Mouse (Mus musculus) limb, embryonic 12.5 days (tissue): ENCODE data around the gene Cntd1. TPM values are rescaled to one million over a fixed set of nuclear protein-coding genes. Genes with fewer than 3 reads are reported as not detected.
A peak's percentile ranks its signal among the peaks of the same experiment; 100 is the strongest.

Experiments used
- ATAC-seq: fragments of 200-750 bp; cut with Nextera tagmentation; 2 replicates; pipeline ENCODE4 v1.8.0; 2017; ENCODE audit warnings: low read depth, moderate TSS enrichment; ENCODE audit not compliant: insufficient number of reproducible peaks, insufficient read depth, low FRiP score, low TSS enrichment
- H3K27ac ChIP-seq: fragments of 300-500 bp; sonication (generic); 2 replicates; pipeline ENCODE4 v1.5.1; 2016; ENCODE audit warnings: mild to moderate bottlenecking, moderate library complexity
- H3K27me3 ChIP-seq: fragments of 300-500 bp; sonication (generic); 2 replicates; pipeline ENCODE4 v1.6.1; 2016; ENCODE audit warnings: mild to moderate bottlenecking, moderate library complexity
- H3K36me3 ChIP-seq: fragments of 300-500 bp; sonication (generic); 2 replicates; pipeline ENCODE4 v1.6.1; 2016; ENCODE audit warnings: mild to moderate bottlenecking, moderate library complexity
- H3K4me1 ChIP-seq: fragments of 300-500 bp; sonication (generic); replicated peaks from 2 replicates; pipeline ENCODE4 v1.6.1; 2016
- H3K4me2 ChIP-seq: fragments of 300-500 bp; sonication (generic); 2 replicates; pipeline ENCODE4 v1.6.1; 2016; ENCODE audit warnings: mild to moderate bottlenecking, moderate library complexity
- H3K4me3 ChIP-seq: fragments of 300-500 bp; sonication (generic); replicated peaks from 2 replicates; pipeline ENCODE4 v1.5.1; 2016; ENCODE audit warnings: mild to moderate bottlenecking
- H3K9ac ChIP-seq: fragments of 300-500 bp; sonication (generic); replicated peaks from 2 replicates; pipeline ENCODE4 v1.6.1; 2016; ENCODE audit warnings: mild to moderate bottlenecking, moderate library complexity
- H3K9me3 ChIP-seq: fragments of 300-500 bp; sonication (generic); 2 replicates; pipeline ENCODE4 v1.6.1; 2016; ENCODE audit warnings: mild to moderate bottlenecking, moderate library complexity
- WGBS: fragments of 180-500 bp; shearing (Covaris S2); methylation state at CpG from one replicate; pipeline ENCODE4 v1.1.7; 2016; 5-methylcytosine and 5-hydroxymethylcytosine counted together
- polyA plus RNA-seq: library from polyadenylated mRNA; unstranded; fragments of >200 nt; fragmentation: Nextera tagmentation; extraction: Ambion mirVana; gene quantifications from 2 replicates; pipeline ENCODE4 v1.2.1, GENCODE M21; 2016

Cntd1 gene
- polyA plus RNA-seq, 1 experiment from 2014 or later, result 1.0 TPM

DNA sequence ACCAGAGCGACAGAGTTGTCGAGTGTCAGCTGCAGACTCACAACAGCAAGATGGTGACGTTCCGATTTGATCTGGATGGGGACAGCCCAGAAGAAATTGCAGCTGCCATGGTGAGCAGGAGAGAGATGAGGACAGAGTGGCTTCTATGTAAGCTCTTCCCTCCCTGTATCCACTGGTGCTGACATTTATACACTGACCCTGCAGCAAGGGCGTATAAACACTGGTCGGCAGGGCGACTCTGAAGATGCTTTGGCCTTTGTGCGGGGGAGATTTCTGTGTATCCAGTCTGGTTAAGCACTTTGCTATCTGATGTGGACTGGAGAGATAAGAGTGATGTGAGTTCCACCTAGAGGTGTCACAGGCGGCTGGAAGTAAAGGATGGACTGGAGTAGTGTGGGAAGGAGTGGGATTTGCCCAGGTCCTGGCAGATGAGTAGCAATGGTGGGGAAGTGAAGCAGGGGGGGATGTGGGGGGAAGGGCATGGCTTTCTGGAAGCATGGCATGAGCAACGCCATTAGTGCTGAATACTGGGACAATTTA is 9.2 kb upstream of the Cntd1 start:
- H3K4me3 ChIP-seq, result no peak overlapping the region
- ATAC-seq, result no peak
- H3K27me3 ChIP-seq, result peaks cover 49% of the 10 kb centered on the region
- no peak overlapping the region for H3K27ac ChIP-seq
- no peaks in the 10 kb centered on the region for H3K36me3 ChIP-seq
- H3K4me1 ChIP-seq, result peaks cover 8% of the 10 kb centered on the region
- H3K9me3 ChIP-seq, result no peaks in the 10 kb centered on the region
- 15% methylated on average over 10 of the region's 10 CpGs for WGBS
- no peak overlapping the region for H3K4me2 ChIP-seq
- H3K9ac ChIP-seq, result no peak overlapping the region

DNA sequence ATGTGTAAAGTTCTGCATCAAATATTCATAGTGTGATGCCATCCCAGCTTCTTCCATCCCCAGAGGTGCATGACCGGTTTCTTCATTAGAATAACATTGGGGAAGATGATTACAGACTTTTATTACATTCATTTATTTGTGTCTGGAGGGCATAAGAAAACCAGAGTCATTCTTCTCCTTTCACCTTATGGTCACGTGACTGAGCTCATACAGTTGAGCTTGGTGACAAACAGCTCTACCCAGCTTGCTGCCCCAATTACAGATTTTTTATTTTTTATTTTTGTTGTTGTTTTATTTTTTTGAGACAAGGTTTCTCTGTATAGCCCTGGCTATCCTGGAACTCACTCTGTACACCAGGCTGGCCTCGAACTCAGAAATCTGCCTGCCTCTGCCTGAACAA is 6.4 kb upstream of the Cntd1 start:
- Histone ChIP-seq H3K9me3 (no peaks in the 10 kb centered on the region), H3K9ac (no peak overlapping the region), H3K36me3 (peaks cover 16% of the 10 kb centered on the region; the same call in 1 of the 2 replicates), H3K4me2 (no peak overlapping the region), H3K4me3 (no peak overlapping the region), H3K4me1 (peaks cover 10% of the 10 kb centered on the region), H3K27ac (no peak overlapping the region), H3K27me3 (peaks cover 38% of the 10 kb centered on the region)
- WGBS, result 85% methylated on average over 3 of the region's 3 CpGs
- no peak for ATAC-seq

DNA sequence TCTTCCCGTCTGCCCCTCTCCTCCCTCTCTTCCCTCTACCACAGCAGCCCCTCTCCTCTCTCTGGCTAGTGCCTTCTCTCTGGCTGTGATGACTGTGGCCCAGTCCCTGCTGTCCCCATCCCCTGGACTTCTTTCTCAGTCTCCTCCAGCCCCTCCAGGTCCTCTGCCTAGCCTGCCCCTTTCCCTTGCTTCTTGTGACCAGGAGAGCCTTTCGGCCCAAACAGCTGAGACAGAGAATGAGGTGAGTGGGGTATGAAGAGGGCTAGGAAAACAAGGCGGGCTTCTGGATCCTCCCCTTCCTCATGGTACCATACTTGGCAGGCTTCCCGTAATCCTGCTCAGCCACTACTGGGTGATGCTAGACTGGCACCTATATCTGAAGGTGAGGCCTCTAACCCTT is 3.5 kb upstream of the Cntd1 start:
- no peaks in the 10 kb centered on the region for H3K9me3 ChIP-seq
- H3K4me3 ChIP-seq, result no peak overlapping the region
- peaks cover 23% of the 10 kb centered on the region for H3K4me1 ChIP-seq
- no peak overlapping the region for H3K4me2 ChIP-seq
- peaks cover 18% of the 10 kb centered on the region for H3K27me3 ChIP-seq
- H3K9ac ChIP-seq, result no peak overlapping the region
- H3K27ac ChIP-seq, result no peak overlapping the region
- H3K36me3 ChIP-seq, result peaks cover 16% of the 10 kb centered on the region; the same call in 1 of the 2 replicates
- ATAC-seq, result no peak
- 78% methylated on average over 4 of the region's 4 CpGs for WGBS

DNA sequence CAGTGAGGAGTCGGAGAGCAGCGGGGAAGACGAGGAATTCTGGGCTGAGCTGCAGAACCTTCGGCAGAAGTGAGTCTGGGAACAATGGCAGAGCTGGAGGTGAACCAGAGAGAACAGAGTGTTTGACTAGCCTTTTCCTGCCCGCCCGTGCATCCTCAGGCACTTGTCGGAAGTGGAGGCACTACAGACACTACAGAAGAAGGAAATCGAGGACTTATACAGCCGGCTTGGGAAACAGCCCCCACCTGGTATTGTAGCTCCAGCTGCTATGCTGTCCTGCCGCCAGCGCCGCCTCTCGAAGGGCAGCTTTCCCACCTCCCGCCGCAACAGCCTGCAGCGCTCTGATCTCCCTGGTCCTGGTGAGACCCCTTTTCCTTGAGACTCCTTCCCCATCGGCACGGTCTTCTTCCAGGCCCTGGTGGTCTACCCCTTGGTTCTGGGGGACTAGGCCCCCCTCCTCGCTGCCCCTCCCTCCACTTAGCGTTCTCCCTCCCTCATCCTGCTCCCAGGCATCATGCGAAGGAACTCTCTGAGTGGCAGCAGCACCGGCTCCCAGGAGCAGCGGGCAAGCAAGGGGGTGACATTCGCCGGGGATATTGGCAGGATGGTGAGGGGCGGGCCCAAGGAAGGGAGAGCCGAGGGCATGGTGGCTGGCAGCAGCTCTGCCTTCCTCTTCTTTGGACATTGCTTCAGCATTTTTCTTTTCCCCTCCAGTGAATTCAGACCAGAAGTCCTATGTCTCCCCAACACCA is 2.3 kb upstream of the Cntd1 start:
- H3K9ac ChIP-seq, result no peak overlapping the region
- no peak overlapping the region for H3K4me3 ChIP-seq
- WGBS, result 29% methylated on average over 27 of the region's 27 CpGs
- H3K27ac ChIP-seq, result no peak overlapping the region
- peak overlapping the region; percentile 78; the same call in 1 of the 2 replicates for H3K4me2 ChIP-seq
- H3K36me3 ChIP-seq, result peaks cover 16% of the 10 kb centered on the region; the same call in 1 of the 2 replicates
- peaks cover 23% of the 10 kb centered on the region for H3K4me1 ChIP-seq
- ATAC-seq, result no peak
- H3K9me3 ChIP-seq, result no peaks in the 10 kb centered on the region
- H3K27me3 ChIP-seq, result peaks cover 22% of the 10 kb centered on the region

DNA sequence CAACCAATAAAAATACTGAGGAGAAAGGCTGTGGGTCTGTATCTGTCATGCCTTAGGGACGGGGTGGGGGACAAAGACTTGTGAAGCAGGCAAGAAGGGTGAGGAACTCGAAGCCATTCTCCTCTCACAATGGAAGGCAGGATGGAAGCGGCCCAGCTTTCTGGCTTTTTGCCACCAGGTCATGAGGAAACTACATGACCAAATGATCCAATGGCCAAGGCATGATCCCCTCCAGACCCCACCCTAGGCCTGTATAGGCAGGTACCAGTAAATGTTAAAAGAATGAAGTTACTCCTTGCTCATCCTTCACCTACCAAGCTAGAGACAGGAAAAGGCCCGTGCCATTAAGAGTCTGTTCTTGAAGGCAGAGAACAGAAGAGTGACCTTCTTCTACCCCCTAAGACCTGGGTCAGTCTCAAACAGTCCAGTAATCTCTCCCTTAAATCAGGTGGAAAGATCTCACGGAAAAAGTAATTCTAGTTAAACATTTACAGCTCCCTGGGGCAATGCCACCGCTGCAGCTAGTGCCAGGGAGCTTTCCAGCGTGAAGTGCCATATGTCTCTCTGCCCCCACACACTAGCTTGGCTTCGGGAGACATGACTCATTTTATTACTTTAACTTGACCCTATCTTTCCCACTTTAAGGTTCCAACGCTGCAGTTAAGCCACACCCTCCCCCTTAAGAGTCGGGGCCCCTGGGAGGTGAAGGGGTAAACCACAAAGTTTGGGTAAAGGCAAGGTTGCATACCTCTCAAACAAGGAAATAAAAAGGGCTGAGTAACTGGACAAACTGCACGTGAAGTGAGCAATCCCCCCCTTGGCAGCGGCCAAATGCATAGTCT is 1.2 kb upstream of the Cntd1 start:
- Histone ChIP-seq H3K27me3 (peaks cover 22% of the 10 kb centered on the region), H3K4me1 (peaks cover 23% of the 10 kb centered on the region), H3K4me2 (peak overlapping the region; percentile 78), H3K9me3 (no peaks in the 10 kb centered on the region), H3K4me3 (peak overlapping the region; percentile 70), H3K27ac (no peak overlapping the region), H3K36me3 (peaks cover 16% of the 10 kb centered on the region; the same call in 1 of the 2 replicates), H3K9ac (peak overlapping the region; percentile 71)
- 67% methylated on average over 12 of the region's 12 CpGs for WGBS
- ATAC-seq, result no peak

DNA sequence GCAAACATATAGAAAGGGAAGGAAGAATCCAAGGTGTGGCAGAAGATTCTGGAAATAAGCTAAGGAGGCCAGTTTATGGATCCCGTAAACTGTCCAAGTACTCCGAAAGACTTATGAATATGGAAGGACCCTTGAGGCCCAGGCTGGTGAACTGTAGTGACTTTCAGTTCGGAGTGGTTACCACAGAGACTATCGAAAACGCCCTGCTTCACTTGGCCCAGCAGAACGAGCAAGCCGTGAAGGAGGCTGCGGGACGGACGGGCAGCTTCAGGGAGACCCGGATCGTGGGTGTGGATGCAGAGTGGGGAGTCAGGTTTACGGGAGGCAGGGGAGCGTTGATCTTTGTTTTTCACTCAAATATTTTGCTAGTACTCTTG is 369 bp downstream of the Cntd1 start:
- WGBS, result 61% methylated on average over 14 of the region's 14 CpGs
- ATAC-seq, result 0 out of 2 replicates have a peak, but pooled peaks have one; percentile 32
- H3K27ac ChIP-seq, result no peak overlapping the region

DNA sequence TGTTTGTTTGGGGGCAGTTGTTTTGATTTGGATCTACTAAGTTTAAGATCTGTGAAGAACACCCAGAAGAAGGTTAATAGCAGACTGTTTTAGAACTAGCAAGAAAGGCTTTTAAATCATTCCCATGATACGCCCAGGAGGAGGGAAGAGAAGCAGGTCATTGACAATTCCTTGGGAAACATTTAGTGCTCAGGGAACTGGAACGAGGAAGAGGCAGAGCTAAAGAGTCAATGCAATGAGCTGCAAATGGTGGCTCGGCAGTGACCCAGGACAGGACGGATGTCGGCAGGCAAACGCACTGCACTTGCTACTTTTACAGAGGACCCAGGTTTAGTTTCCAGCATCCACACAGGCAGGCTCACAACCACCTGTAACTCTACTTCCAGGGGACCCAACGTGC is 2.0 kb downstream of the Cntd1 start:
- H3K4me1 ChIP-seq, result peaks cover 23% of the 10 kb centered on the region
- H3K4me2 ChIP-seq, result no peak overlapping the region
- no peak overlapping the region for H3K9ac ChIP-seq
- WGBS, result 40% methylated on average over 7 of the region's 7 CpGs
- H3K9me3 ChIP-seq, result no peaks in the 10 kb centered on the region
- no peak overlapping the region for H3K4me3 ChIP-seq
- peaks cover 16% of the 10 kb centered on the region; the same call in 1 of the 2 replicates for H3K36me3 ChIP-seq
- no peak for ATAC-seq
- H3K27me3 ChIP-seq, result peaks cover 15% of the 10 kb centered on the region
- no peak overlapping the region for H3K27ac ChIP-seq

More for the DNA sequence above, 369 bp downstream of the Cntd1 start:
- Histone ChIP-seq H3K4me2 (peak overlapping the region; percentile 78), H3K4me1 (peaks cover 23% of the 10 kb centered on the region), H3K9me3 (no peaks in the 10 kb centered on the region), H3K27me3 (peaks cover 22% of the 10 kb centered on the region), H3K36me3 (peaks cover 16% of the 10 kb centered on the region; the same call in 1 of the 2 replicates), H3K4me3 (peak overlapping the region; percentile 70), H3K9ac (no peak overlapping the region)

DNA sequence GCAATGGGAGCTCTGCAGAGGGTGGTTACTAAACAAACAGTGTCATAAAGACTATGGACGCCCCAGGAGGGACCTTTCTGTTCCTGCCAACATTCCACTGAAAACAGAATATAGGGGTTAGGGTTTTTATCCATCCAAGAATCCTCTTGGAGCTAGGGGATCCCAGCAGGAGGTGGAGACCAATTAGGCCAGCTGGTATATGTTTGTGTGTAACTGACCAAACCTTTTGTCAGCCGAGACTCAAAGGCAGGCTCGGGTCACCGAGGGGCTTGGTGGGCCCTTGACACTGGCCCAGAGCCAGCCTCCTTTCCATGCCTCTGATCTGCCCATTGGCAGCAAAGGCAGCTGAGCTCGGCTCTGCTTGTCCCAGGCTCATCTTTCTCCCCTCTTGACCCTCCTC is 4.1 kb downstream of the Cntd1 start:
- Histone ChIP-seq H3K4me1 (peaks cover 9% of the 10 kb centered on the region), H3K27me3 (peaks cover 6% of the 10 kb centered on the region; the same call in 1 of the 2 replicates), H3K9me3 (no peaks in the 10 kb centered on the region), H3K36me3 (peaks cover 14% of the 10 kb centered on the region), H3K27ac (no peak overlapping the region), H3K4me2 (no peak overlapping the region), H3K4me3 (no peak overlapping the region), H3K9ac (no peak overlapping the region)
- 36% methylated on average over 5 of the region's 5 CpGs for WGBS
- no peak for ATAC-seq

DNA sequence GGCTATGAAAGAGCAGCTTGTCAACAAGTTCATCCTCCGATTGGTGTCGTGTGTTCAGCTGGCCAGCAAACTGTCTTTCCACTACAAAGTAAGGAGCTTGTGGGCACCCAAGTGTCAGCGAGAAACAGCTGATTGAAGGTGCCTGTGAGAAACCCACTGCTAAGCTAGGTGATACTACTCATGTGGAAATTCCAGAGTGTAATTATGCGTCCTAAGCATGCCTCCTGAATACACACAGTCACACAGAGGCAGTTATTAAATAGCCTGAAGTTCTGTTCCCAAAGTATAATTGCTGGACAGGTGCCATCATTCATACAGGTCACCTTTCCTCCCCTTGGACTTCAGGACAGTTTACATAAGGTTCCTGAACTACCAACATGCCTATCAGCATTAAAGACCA is 5.0 kb downstream of the Cntd1 start:
- Histone ChIP-seq H3K27ac (no peak overlapping the region), H3K27me3 (peaks cover 6% of the 10 kb centered on the region; the same call in 1 of the 2 replicates), H3K9ac (no peak overlapping the region), H3K4me3 (no peak overlapping the region), H3K4me1 (0 out of 2 replicates have a peak, but pooled peaks cover 4% of the 10 kb centered on the region), H3K9me3 (no peaks in the 10 kb centered on the region), H3K36me3 (peaks cover 21% of the 10 kb centered on the region), H3K4me2 (no peak overlapping the region)
- WGBS, result 73% methylated on average over 4 of the region's 4 CpGs
- ATAC-seq, result no peak

DNA sequence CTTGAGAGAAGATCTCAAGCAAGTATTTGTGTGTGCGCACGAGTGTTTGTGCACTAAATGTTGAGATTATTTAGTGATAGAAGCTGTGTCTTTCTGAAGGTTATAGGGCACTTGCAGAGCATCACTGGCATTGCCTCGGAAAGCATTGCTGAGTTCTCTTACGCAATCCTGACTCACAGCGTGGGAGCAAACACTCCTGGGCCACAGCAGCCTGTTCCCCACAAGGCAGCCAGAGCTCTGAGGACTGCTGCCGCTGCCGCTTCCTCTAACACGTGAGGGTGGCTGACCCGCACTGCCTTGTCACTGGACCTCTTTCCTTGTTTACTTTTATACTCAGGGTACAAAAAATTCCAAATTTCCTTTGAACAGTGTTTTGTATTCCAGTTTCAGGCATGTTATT is 8.5 kb downstream of the Cntd1 start:
- Histone ChIP-seq H3K27ac (no peak overlapping the region), H3K9ac (no peak overlapping the region), H3K36me3 (peaks cover 56% of the 10 kb centered on the region), H3K9me3 (no peaks in the 10 kb centered on the region), H3K4me1 (no peaks in the 10 kb centered on the region), H3K27me3 (no peaks in the 10 kb centered on the region), H3K4me2 (no peak overlapping the region), H3K4me3 (no peak overlapping the region)
- 85% methylated on average over 9 of the region's 9 CpGs for WGBS
- ATAC-seq, result no peak

DNA sequence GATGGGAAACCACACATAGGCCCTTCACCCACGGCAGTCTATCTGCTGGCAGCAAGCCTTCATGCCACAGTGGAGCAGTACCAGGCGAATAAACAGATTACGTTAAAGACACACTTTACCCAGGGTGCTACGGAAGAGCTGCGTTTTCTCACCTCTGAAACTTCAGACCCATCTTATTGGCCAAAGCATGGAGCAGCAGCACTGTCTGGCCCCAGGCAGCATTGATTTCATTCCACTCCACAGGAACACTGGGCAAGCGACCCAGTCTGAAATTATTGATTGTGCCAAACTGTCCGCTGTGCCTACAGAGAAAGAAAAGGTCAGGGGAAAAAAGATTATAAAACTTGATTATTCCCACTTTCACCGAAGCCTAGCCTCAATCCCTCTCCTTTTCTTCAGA is 12.4 kb downstream of the Cntd1 start:
- Histone ChIP-seq H3K4me1 (no peaks in the 10 kb centered on the region), H3K27ac (no peak overlapping the region), H3K9ac (no peak overlapping the region), H3K9me3 (no peaks in the 10 kb centered on the region), H3K4me2 (no peak overlapping the region), H3K36me3 (peaks cover 91% of the 10 kb centered on the region), H3K27me3 (no peaks in the 10 kb centered on the region), H3K4me3 (no peak overlapping the region)
- WGBS, result 94% methylated on average over 8 of the region's 8 CpGs
- no peak for ATAC-seq
